Comparison of ENCODE assay signal across 8 mouse cellular contexts in genomic region chr13:100892204-100892603, GRCm38 (mm10). TPM values are rescaled to one million over a fixed set of nuclear protein-coding genes. Genes with fewer than 3 reads are reported as not detected.
DNase-seq lines count a peak whose midpoint lies in the region; ATAC-seq and TF ChIP-seq lines count a peak whose summit lies in the region.

No protein-coding gene starts in this region.

- no peak overlapping the region for H3K4me3 ChIP-seq in heart, adult 2 months
- no peak overlapping the region for H3K4me3 ChIP-seq in heart, embryonic 11.5 days (ENCODE audit: low read depth, low read length)
- no peak overlapping the region for H3K4me3 ChIP-seq in cortical plate, adult 2 months (ENCODE audit: insufficient read depth, low read length)
- no peak overlapping the region for H3K4me3 ChIP-seq in limb, embryonic 12.5 days (replicated peaks)

- H3K9ac ChIP-seq in heart, adult 2 months (ENCODE audit: low read depth, low read length): no peak overlapping the region
- no peak overlapping the region for H3K9ac ChIP-seq in heart, embryonic 11.5 days (ENCODE audit: low read depth, low read length)
- no peak overlapping the region for H3K9ac ChIP-seq in limb, embryonic 12.5 days (replicated peaks)

- no peak for ATAC-seq in heart, embryonic 11.5 days (replicated peaks; ENCODE audit: insufficient number of reproducible peaks, low FRiP score, low TSS enrichment)
- ATAC-seq in limb, embryonic 12.5 days (ENCODE audit: insufficient number of reproducible peaks, insufficient read depth, low FRiP score, low TSS enrichment, low read depth): no peak
- ATAC-seq in monocyte, adult 5-6 weeks (replicated peaks; ENCODE audit: insufficient number of reproducible peaks, low FRiP score, low TSS enrichment, poor library complexity, severe bottlenecking): peak; percentile 84

- intact Hi-C loops in heart, adult 2 months (cut with DNase I): loop anchor here (2.0 kb wide), 1 partner anchor 801 kb away; no protein-coding TSS in a partner anchor
- intact Hi-C loops in gastrocnemius, postnatal 14 days (cut with DNase I; ENCODE audit: low total_unique reads): no loop called here

- DNase-seq in heart, adult 2 months: peak; percentile 57 to 83
- peak; percentile 68 for DNase-seq in gastrocnemius, postnatal 14 days
- peak; percentile 22 to 55 for DNase-seq in kidney, adult 8-10 months
- DNase-seq in spleen, postnatal 4 days (ENCODE audit: low spot score in 2 of 2): peak; percentile 44 to 85

- peak; percentile 97 for TF ChIP-seq CTCF in heart, adult 2 months (IDR thresholded peaks at IDR 0.05)
- peak; percentile 98 for TF ChIP-seq CTCF in cortical plate, adult 2 months (IDR thresholded peaks at IDR 0.05; ENCODE audit: extremely low read depth, insufficient read depth, low read length)

- no peak overlapping the region; the same call in 1 of the 2 replicates for H3K4me2 ChIP-seq in heart, embryonic 11.5 days
- peak overlapping the region; percentile 43 for H3K4me2 ChIP-seq in limb, embryonic 12.5 days

- TF ChIP-seq POLR2A in heart, adult 2 months (IDR thresholded peaks at IDR 0.05; ENCODE audit: insufficient read depth, low read depth, low read length): no peak
- TF ChIP-seq POLR2A in cortical plate, adult 2 months (IDR thresholded peaks at IDR 0.05; ENCODE audit: extremely low read depth, insufficient read depth, low read length): no peak

- H3K36me3 ChIP-seq in heart, adult 2 months (ENCODE audit: control insufficient read depth, insufficient read depth, low read length): no peaks in the 10 kb centered on the region
- H3K36me3 ChIP-seq in heart, embryonic 11.5 days (ENCODE audit: control insufficient read depth, insufficient read depth, low read length): no peaks in the 10 kb centered on the region
- H3K36me3 ChIP-seq in limb, embryonic 12.5 days: no peaks in the 10 kb centered on the region

- no peaks in the 10 kb centered on the region for H3K9me3 ChIP-seq in heart, embryonic 11.5 days (replicated peaks; ENCODE audit: control insufficient read depth, low read length)
- H3K9me3 ChIP-seq in limb, embryonic 12.5 days: no peaks in the 10 kb centered on the region

- 17% methylated on average over 13 of the region's 13 CpGs for WGBS in heart, adult 2 months
- WGBS in heart, embryonic 11.5 days (ENCODE audit: insufficient replicate concordance): 18% methylated on average over 13 of the region's 13 CpGs
- 18% methylated on average over 13 of the region's 13 CpGs for WGBS in limb, embryonic 12.5 days

- peak; percentile 34; the same call in 1 of the 2 replicates for TF ChIP-seq EP300 in heart, adult 2 months (IDR thresholded peaks at IDR 0.05; ENCODE audit: insufficient read depth, low read depth, low read length)

- H3K27me3 ChIP-seq in heart, adult 2 months (ENCODE audit: control insufficient read depth, insufficient read depth, low read length): no peaks in the 10 kb centered on the region
- peaks cover 2% of the 10 kb centered on the region; the same call in 1 of the 2 replicates for H3K27me3 ChIP-seq in heart, embryonic 11.5 days (ENCODE audit: control insufficient read depth, insufficient read depth, low read length)
- H3K27me3 ChIP-seq in limb, embryonic 12.5 days: peaks cover 16% of the 10 kb centered on the region

- no peaks in the 10 kb centered on the region for H3K79me2 ChIP-seq in heart, adult 2 months (replicated peaks; ENCODE audit: control insufficient read depth, insufficient read depth, low read length)

- H3K4me1 ChIP-seq in heart, adult 2 months (ENCODE audit: control insufficient read depth, insufficient read depth, low read length): no peaks in the 10 kb centered on the region; the same call in 1 of the 2 replicates
- no peaks in the 10 kb centered on the region for H3K4me1 ChIP-seq in heart, embryonic 11.5 days (ENCODE audit: control insufficient read depth, insufficient read depth, low read length)
- H3K4me1 ChIP-seq in cortical plate, adult 2 months (ENCODE audit: control insufficient read depth, insufficient read depth, low read length): peaks cover 8% of the 10 kb centered on the region
- peaks cover 9% of the 10 kb centered on the region; the same call in 1 of the 2 replicates for H3K4me1 ChIP-seq in limb, embryonic 12.5 days (replicated peaks)

- H3K27ac ChIP-seq in heart, adult 2 months: no peak overlapping the region
- no peak overlapping the region for H3K27ac ChIP-seq in heart, embryonic 11.5 days (ENCODE audit: low read depth, low read length)
- peak overlapping the region; percentile 90 for H3K27ac ChIP-seq in cortical plate, adult 2 months (ENCODE audit: insufficient read depth, low read length)
- H3K27ac ChIP-seq in limb, embryonic 12.5 days: no peak overlapping the region

RNA-seq across cellular contexts. Expression of gene Slc30a5, which starts 59.0 kb away (rescaled TPM):
- 10 to 100 TPM; 21.0 to 21.2 TPM for total RNA-seq in heart, adult 2 months (2021)
- 13.4 and 25.0 TPM in 2 replicates for polyA plus RNA-seq in heart, adult 2 months (2012; rRNA removed)
- 37.7 and 42.3 TPM in 2 replicates for polyA plus RNA-seq in heart, embryonic 11.5 days (2014; fragmentation: Nextera tagmentation; extraction: Ambion mirVana)
- polyA plus RNA-seq in cortical plate, adult 2 months (2012; rRNA removed): 43.5 and 43.7 TPM in 2 replicates
- total RNA-seq in gastrocnemius, postnatal 14 days (2021): 10 to 100 TPM; 14.9 to 15.6 TPM
- polyA plus RNA-seq in limb, embryonic 12.5 days (2016; fragmentation: Nextera tagmentation; extraction: Ambion mirVana): 54.7 and 55.5 TPM in 2 replicates
- total RNA-seq in monocyte, adult 5-6 weeks (2017): 64.2 to 92.8 TPM (median 72.0 TPM) in 3 replicates
